Mouse (Mus musculus) CH12.LX (cell line): ENCODE measurements around the gene Galnt6.

Source experiments
- CTCF ChIP-seq, 2 experiments: IDR thresholded peaks in 1 of 2; conservative IDR thresholded peaks in 1 of 2; 2 replicates each; pipeline ENCODE4 v1.5.1; 2011 to 2012; ENCODE audit warnings: low read depth in 2 of 2, low read length in 2 of 2, improper control_type of control experiment in 1 of 2, inconsistent platforms in 1 of 2, mild to moderate bottlenecking in 1 of 2, moderate library complexity in 1 of 2
- EP300 ChIP-seq: IDR thresholded peaks from 2 replicates; pipeline ENCODE4 v1.6.1; 2011; ENCODE audit warnings: low read length, improper control_type of control experiment
- GABPA ChIP-seq: IDR thresholded peaks from 2 replicates; pipeline ENCODE4 v1.6.1; 2012; ENCODE audit warnings: low read depth, low read length, improper control_type of control experiment, inconsistent platforms; ENCODE audit not compliant: insufficient replicate concordance
- HCFC1 ChIP-seq: IDR thresholded peaks from 2 replicates; pipeline ENCODE4 v1.6.1; 2012; ENCODE audit warnings: low read depth, mild to moderate bottlenecking, inconsistent platforms, low read length, improper control_type of control experiment
- MAX ChIP-seq: IDR thresholded peaks from 2 replicates; pipeline ENCODE4 v1.6.1; 2011; ENCODE audit warnings: low read length, improper control_type of control experiment
- NELFE ChIP-seq: IDR thresholded peaks from 2 replicates; pipeline ENCODE4 v1.6.1; 2011; ENCODE audit warnings: low read depth, low read length, improper control_type of control experiment
- NRF1 ChIP-seq: IDR thresholded peaks from 2 replicates; pipeline ENCODE4 v1.6.1; 2014; ENCODE audit warnings: low read depth, mild to moderate bottlenecking, inconsistent platforms, low read length, improper control_type of control experiment, moderate library complexity
- PAX5 ChIP-seq: IDR thresholded peaks from 2 replicates; pipeline ENCODE4 v1.6.1; 2012; ENCODE audit warnings: low read length, inconsistent platforms, mixed read lengths
- POLR2A ChIP-seq: IDR thresholded peaks from 2 replicates; pipeline ENCODE4 v1.6.1; 2011; ENCODE audit warnings: low read depth, mild to moderate bottlenecking, improper control_type of control experiment, low read length
- SMC3 ChIP-seq: IDR thresholded peaks from 2 replicates; pipeline ENCODE4 v1.6.1; 2011; ENCODE audit warnings: low read depth, low read length, improper control_type of control experiment
- TBP ChIP-seq: conservative IDR thresholded peaks from 2 replicates; pipeline ENCODE4 v1.6.1; 2011; ENCODE audit warnings: low read depth, low read length, improper control_type of control experiment
- TCF12 ChIP-seq: IDR thresholded peaks from 2 replicates; pipeline ENCODE4 v1.6.1; 2014; ENCODE audit warnings: low read depth, mild to moderate bottlenecking, inconsistent platforms, low read length, improper control_type of control experiment
- ZNF384 ChIP-seq: IDR thresholded peaks from 2 replicates; pipeline ENCODE4 v1.6.1; 2012; ENCODE audit warnings: low read depth, low read length, improper control_type of control experiment, inconsistent platforms

- TF ChIP-seq GABPA (no peak), CTCF (conservative IDR thresholded peaks at IDR 0.05 in 1 of 2, IDR thresholded peaks at IDR 0.05 in 1 of 2; ENCODE audit: low read depth in 2 of 2, low read length in 2 of 2) (no peak), PAX5 (no peak), NELFE (no peak), MAX (no peak), POLR2A (no peak), SMC3 (no peak), ZNF384 (no peak), NRF1 (no peak), EP300 (no peak), HCFC1 (no peak), TBP (no peak), TCF12 (no peak)
Observed at GRCm38 (mm10) chr15:100766826-100767225, 37.6 kb upstream of the Galnt6 start.
